Mouse (Mus musculus): Measurements from ENCODE around the gene Krtap22-2. TPM values are rescaled to one million over a fixed set of nuclear protein-coding genes. Genes with fewer than 3 reads are reported as not detected.
"Not testable (repeated sequence)": the region's sequence is repeated elsewhere in the genome, so short reads cannot be mapped to it uniquely, and the experiment has no call there.

Krtap22-2 gene
- not detected in 2 replicates for polyA plus RNA-seq (2014; fragmentation: Nextera tagmentation; extraction: Ambion mirVana)

DNA sequence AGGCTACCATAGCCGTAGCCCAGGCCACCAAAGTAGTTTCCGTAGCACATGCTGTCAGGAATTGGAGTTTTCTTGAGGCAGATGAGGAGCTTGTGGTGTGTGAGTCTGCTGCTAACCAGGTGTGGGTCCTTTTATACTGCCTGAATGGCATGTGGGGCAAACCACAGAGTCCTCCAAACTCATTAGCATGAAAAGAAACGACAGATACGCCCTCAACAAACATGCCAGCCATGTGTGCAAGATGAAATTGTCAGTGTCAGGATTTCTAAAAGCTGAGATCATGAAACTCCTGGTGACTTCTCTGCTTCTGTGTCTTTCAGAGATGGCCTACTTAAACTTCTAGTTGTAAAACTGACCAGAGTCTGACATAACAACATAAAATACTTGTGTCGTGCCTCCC, at the start of gene Krtap22-2:
Krtap22-2 (minus strand) TSS at position 101 of the 400 bp plus-strand sequence.
- H3K4me1 ChIP-seq (ENCODE audit: control insufficient read depth, insufficient read depth, low read length): no peaks in the 10 kb centered on the region
- H3K4me2 ChIP-seq (ENCODE audit: low read length): no peak within 1 kb of the TSS
- H3K36me3 ChIP-seq (ENCODE audit: control insufficient read depth, insufficient read depth, low read length): no peaks in the 10 kb centered on the region
- H3K27ac ChIP-seq (replicated peaks; ENCODE audit: low read depth, low read length): no peak within 1 kb of the TSS
- H3K9me3 ChIP-seq (ENCODE audit: control insufficient read depth, low read length): no peaks in the 10 kb centered on the region
- no peaks in the 10 kb centered on the region for H3K27me3 ChIP-seq (ENCODE audit: control insufficient read depth, insufficient read depth, low read length)
- no peak within 1 kb of the TSS for H3K4me3 ChIP-seq (replicated peaks; ENCODE audit: low read depth, low read length)
- WGBS: 81% methylated on average over 5 of the region's 5 CpGs
- ATAC-seq (ENCODE audit: low FRiP score, low TSS enrichment) (no peak), DNase-seq (no peak)
- no peak within 1 kb of the TSS for H3K9ac ChIP-seq (replicated peaks; ENCODE audit: low read length)

DNA sequence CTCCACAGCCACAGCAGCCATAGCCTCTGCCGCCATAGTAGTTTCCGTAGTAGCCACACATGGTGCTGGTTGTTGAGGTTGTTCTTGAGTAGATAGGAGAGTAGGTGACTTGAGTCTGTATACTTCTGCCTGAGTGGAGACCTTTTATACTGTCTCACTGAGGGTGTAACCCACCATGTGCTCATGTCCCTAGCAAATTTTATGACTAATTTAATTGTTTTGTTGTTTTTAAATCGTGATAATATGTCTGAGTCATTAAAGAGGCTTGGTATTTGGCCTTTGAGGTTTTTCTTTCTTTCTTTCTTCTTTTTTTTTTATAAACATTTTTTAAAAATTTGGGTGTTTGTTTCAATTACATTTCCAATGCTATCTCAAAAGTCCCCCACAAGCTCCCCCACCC, 37.2 kb upstream of the Krtap22-2 start, which contains the start of gene Krtap6-5:
Krtap6-5 (minus strand) TSS at position 101 of the 400 bp plus-strand sequence.
- Histone ChIP-seq H3K4me3 (replicated peaks; ENCODE audit: low read depth, low read length) (no peak within 1 kb of the TSS), H3K9ac (replicated peaks; ENCODE audit: low read length) (no peak within 1 kb of the TSS), H3K4me2 (ENCODE audit: low read length) (no peak within 1 kb of the TSS), H3K9me3 (ENCODE audit: control insufficient read depth, low read length) (no peaks in the 10 kb centered on the region), H3K36me3 (ENCODE audit: control insufficient read depth, insufficient read depth, low read length) (no peaks in the 10 kb centered on the region), H3K4me1 (ENCODE audit: control insufficient read depth, insufficient read depth, low read length) (no peaks in the 10 kb centered on the region), H3K27me3 (ENCODE audit: control insufficient read depth, insufficient read depth, low read length) (no peaks in the 10 kb centered on the region), H3K27ac (replicated peaks; ENCODE audit: low read depth, low read length) (no peak within 1 kb of the TSS)
- WGBS: 96% methylated on average over 3 of the region's 3 CpGs
- ATAC-seq (ENCODE audit: low FRiP score, low TSS enrichment) (no peak), DNase-seq (no peak)

DNA sequence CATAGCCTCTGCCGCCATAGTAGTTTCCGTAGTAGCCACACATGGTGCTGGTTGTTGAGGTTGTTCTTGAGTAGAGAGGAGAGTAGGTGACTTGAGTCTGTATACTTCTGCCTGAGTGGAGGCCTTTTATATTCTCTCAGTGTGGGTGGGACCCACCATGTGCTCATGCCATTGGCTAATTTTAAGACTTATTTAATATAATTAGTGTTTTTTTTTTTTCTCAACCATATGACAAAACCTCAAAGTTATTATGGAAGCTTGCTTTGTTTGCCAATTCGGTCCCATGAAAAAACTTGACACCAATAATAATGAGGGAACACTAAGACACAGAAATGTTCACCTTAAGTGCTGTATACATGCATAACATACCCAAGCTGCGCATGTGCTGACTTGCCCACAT, 30.8 kb upstream of the Krtap22-2 start, which contains the start of gene Gm10228:
Gm10228 (minus strand) TSS at position 101 of the 400 bp plus-strand sequence.
- not testable (repeated sequence) for H3K36me3 ChIP-seq (ENCODE audit: control insufficient read depth, insufficient read depth, low read length); H3K27ac ChIP-seq (replicated peaks; ENCODE audit: low read depth, low read length); H3K4me2 ChIP-seq (ENCODE audit: low read length); H3K9ac ChIP-seq (replicated peaks; ENCODE audit: low read length); H3K27me3 ChIP-seq (ENCODE audit: control insufficient read depth, insufficient read depth, low read length); H3K9me3 ChIP-seq (ENCODE audit: control insufficient read depth, low read length); ATAC-seq (ENCODE audit: low FRiP score, low TSS enrichment); DNase-seq; H3K4me3 ChIP-seq (replicated peaks; ENCODE audit: low read depth, low read length); H3K4me1 ChIP-seq (ENCODE audit: control insufficient read depth, insufficient read depth, low read length)
- WGBS: 97% methylated on average over 2 of the region's 4 CpGs

DNA sequence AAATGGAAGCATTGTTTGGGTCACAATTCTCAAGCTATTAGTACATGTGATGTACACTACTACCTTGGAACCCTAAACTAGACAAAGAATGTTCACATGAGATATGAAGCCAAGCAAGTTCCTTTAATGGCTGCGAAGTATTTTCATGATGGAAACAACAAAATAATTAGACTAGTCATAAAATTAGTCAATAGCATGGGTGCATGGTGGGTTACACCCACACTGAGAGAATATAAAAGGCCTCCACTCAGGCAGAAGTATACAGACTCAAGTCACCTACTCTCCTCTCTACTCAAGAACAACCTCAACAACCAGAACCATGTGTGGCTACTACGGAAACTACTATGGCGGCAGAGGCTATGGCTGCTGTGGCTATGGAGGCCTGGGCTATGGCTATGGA, 20.8 kb upstream of the Krtap22-2 start, which contains the start of gene Krtap6-1:
Krtap6-1 (plus strand) TSS at position 301 of the 400 bp plus-strand sequence.
- H3K4me3 ChIP-seq (replicated peaks; ENCODE audit: low read depth, low read length); H3K4me1 ChIP-seq (ENCODE audit: control insufficient read depth, insufficient read depth, low read length); DNase-seq; H3K4me2 ChIP-seq (ENCODE audit: low read length); H3K9me3 ChIP-seq (ENCODE audit: control insufficient read depth, low read length); H3K9ac ChIP-seq (replicated peaks; ENCODE audit: low read length); H3K27ac ChIP-seq (replicated peaks; ENCODE audit: low read depth, low read length); ATAC-seq (ENCODE audit: low FRiP score, low TSS enrichment); H3K27me3 ChIP-seq (ENCODE audit: control insufficient read depth, insufficient read depth, low read length); H3K36me3 ChIP-seq (ENCODE audit: control insufficient read depth, insufficient read depth, low read length): not testable (repeated sequence)
- 95% methylated on average over 3 of the region's 3 CpGs for WGBS

DNA sequence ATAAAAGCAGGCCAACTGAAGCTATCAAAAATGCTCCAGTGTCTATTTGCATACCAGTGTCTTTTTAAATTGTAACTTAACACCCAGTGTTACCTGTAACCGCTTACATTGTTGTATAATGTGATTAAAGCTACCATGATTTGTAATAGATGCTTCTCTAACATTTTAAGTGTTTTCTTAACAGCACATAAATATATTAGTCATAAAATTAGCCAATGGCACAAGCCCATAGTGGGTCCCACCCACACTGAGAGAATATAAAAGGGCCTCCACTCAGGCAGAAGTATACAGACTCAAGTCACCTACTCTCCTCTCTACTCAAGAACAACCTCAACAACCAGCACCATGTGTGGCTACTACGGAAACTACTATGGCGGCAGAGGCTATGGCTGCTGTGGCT, 4.4 kb upstream of the Krtap22-2 start, which contains the start of gene Gm10229:
Gm10229 (plus strand) TSS at position 301 of the 400 bp plus-strand sequence.
- WGBS: 96% methylated on average over 1 of the region's 3 CpGs
- not testable (repeated sequence) for H3K4me1 ChIP-seq (ENCODE audit: control insufficient read depth, insufficient read depth, low read length); H3K4me2 ChIP-seq (ENCODE audit: low read length); DNase-seq; H3K9ac ChIP-seq (replicated peaks; ENCODE audit: low read length); H3K27me3 ChIP-seq (ENCODE audit: control insufficient read depth, insufficient read depth, low read length); H3K27ac ChIP-seq (replicated peaks; ENCODE audit: low read depth, low read length); H3K36me3 ChIP-seq (ENCODE audit: control insufficient read depth, insufficient read depth, low read length); H3K4me3 ChIP-seq (replicated peaks; ENCODE audit: low read depth, low read length); ATAC-seq (ENCODE audit: low FRiP score, low TSS enrichment); H3K9me3 ChIP-seq (ENCODE audit: control insufficient read depth, low read length)

DNA sequence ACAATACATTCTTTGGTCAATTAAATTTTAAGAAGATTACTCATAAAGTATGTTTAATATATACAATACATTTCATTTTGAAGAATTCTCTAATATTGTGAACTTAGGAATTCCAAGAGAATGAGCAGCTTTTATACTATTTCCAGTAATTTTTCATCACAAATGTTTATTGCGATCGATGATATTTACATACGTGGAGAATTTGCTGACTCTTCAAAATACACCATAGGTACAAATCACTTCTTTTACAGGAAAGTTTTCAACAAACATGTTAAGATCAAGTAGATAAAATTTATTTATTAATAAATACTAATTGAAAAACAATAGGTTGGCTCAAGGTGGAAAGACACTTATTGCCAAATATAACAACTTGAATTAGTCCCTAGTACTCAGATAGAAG, 3.4 kb upstream of the Krtap22-2 start:
- WGBS: 99% methylated on average over 3 of the region's 3 CpGs
- H3K4me2 ChIP-seq (ENCODE audit: low read length): no peak overlapping the region
- H3K36me3 ChIP-seq (ENCODE audit: control insufficient read depth, insufficient read depth, low read length): no peaks in the 10 kb centered on the region
- DNase-seq (no peak), ATAC-seq (ENCODE audit: low FRiP score, low TSS enrichment) (no peak)
- no peaks in the 10 kb centered on the region for H3K9me3 ChIP-seq (ENCODE audit: control insufficient read depth, low read length)
- no peak overlapping the region for H3K9ac ChIP-seq (replicated peaks; ENCODE audit: low read length)
- no peaks in the 10 kb centered on the region for H3K27me3 ChIP-seq (ENCODE audit: control insufficient read depth, insufficient read depth, low read length)
- no peaks in the 10 kb centered on the region for H3K4me1 ChIP-seq (ENCODE audit: control insufficient read depth, insufficient read depth, low read length)
- H3K27ac ChIP-seq (replicated peaks; ENCODE audit: low read depth, low read length): no peak overlapping the region
- H3K4me3 ChIP-seq (replicated peaks; ENCODE audit: low read depth, low read length): no peak overlapping the region

DNA sequence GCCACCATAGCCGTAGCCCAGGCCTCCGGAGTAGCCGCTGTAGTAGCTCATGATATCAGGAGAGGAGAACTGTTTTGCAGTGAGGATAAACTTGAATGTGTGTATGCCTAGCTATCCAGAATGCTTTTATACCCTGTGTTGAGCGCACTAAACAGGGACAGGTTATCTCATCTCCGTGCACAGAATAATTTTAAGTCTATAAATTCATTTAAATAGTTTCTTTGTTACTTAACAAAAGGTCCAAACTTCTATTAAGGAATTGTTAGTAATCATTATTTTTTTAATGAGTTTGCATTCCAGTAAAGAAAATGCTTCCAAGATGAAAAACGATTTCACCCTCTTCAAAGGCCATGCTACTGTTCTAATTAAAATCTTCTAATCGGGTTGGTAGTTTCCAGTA, 47.8 kb downstream of the Krtap22-2 start, which contains the start of gene Krtap16-3:
Krtap16-3 (minus strand) TSS at position 101 of the 400 bp plus-strand sequence.
- H3K9ac ChIP-seq (replicated peaks; ENCODE audit: low read length): no peak within 1 kb of the TSS
- DNase-seq (no peak), ATAC-seq (ENCODE audit: low FRiP score, low TSS enrichment) (no peak)
- H3K27me3 ChIP-seq (ENCODE audit: control insufficient read depth, insufficient read depth, low read length): no peaks in the 10 kb centered on the region
- H3K36me3 ChIP-seq (ENCODE audit: control insufficient read depth, insufficient read depth, low read length): no peaks in the 10 kb centered on the region
- no peak within 1 kb of the TSS for H3K4me3 ChIP-seq (replicated peaks; ENCODE audit: low read depth, low read length)
- no peaks in the 10 kb centered on the region for H3K4me1 ChIP-seq (ENCODE audit: control insufficient read depth, insufficient read depth, low read length)
- no peak within 1 kb of the TSS for H3K27ac ChIP-seq (replicated peaks; ENCODE audit: low read depth, low read length)
- no peaks in the 10 kb centered on the region for H3K9me3 ChIP-seq (ENCODE audit: control insufficient read depth, low read length)
- no peak within 1 kb of the TSS for H3K4me2 ChIP-seq (ENCODE audit: low read length)
- 91% methylated on average over 7 of the region's 7 CpGs for WGBS

Other genes starting within 250 kb of the Krtap22-2 start
- not detected in 2 replicates for gene 2310057N15Rik, start 236.6 kb downstream of the Krtap22-2 start, polyA plus RNA-seq (2014; fragmentation: Nextera tagmentation; extraction: Ambion mirVana)
- not detected in 2 replicates for gene Gm5965, start 232.9 kb downstream of the Krtap22-2 start, polyA plus RNA-seq (2014; fragmentation: Nextera tagmentation; extraction: Ambion mirVana)
- not detected in 2 replicates for gene Gm20741, start 198.5 kb downstream of the Krtap22-2 start, polyA plus RNA-seq (2014; fragmentation: Nextera tagmentation; extraction: Ambion mirVana)
- not detected in 2 replicates for gene Krtap15, start 190.5 kb downstream of the Krtap22-2 start, polyA plus RNA-seq (2014; fragmentation: Nextera tagmentation; extraction: Ambion mirVana)
- not detected in 2 replicates for gene Krtap14, start 184.6 kb downstream of the Krtap22-2 start, polyA plus RNA-seq (2014; fragmentation: Nextera tagmentation; extraction: Ambion mirVana)
- gene Krtap19-1, start 141.3 kb downstream of the Krtap22-2 start, polyA plus RNA-seq (2014; fragmentation: Nextera tagmentation; extraction: Ambion mirVana): not detected in 2 replicates
- gene Krtap19-2, start 136.5 kb downstream of the Krtap22-2 start, polyA plus RNA-seq (2014; fragmentation: Nextera tagmentation; extraction: Ambion mirVana): not detected in 2 replicates
- gene Krtap19-3, start 132.7 kb downstream of the Krtap22-2 start, polyA plus RNA-seq (2014; fragmentation: Nextera tagmentation; extraction: Ambion mirVana): not detected in 2 replicates
- gene Krtap19-4, start 125.7 kb downstream of the Krtap22-2 start, polyA plus RNA-seq (2014; fragmentation: Nextera tagmentation; extraction: Ambion mirVana): not detected in 2 replicates
- gene Krtap19-5, start 114.3 kb downstream of the Krtap22-2 start, polyA plus RNA-seq (2014; fragmentation: Nextera tagmentation; extraction: Ambion mirVana): not detected in 2 replicates
- gene Krtap19-9b, start 78.5 kb downstream of the Krtap22-2 start, polyA plus RNA-seq (2014; fragmentation: Nextera tagmentation; extraction: Ambion mirVana): not detected in 2 replicates
- not detected in 2 replicates for gene Krtap16-3, start 47.9 kb downstream of the Krtap22-2 start, polyA plus RNA-seq (2014; fragmentation: Nextera tagmentation; extraction: Ambion mirVana)
- gene Gm10229, start 4.5 kb upstream of the Krtap22-2 start, polyA plus RNA-seq (2014; fragmentation: Nextera tagmentation; extraction: Ambion mirVana): not detected in 2 replicates
- not detected in 2 replicates for gene Krtap6-1, start 20.9 kb upstream of the Krtap22-2 start, polyA plus RNA-seq (2014; fragmentation: Nextera tagmentation; extraction: Ambion mirVana)
- gene Gm10228, start 30.7 kb upstream of the Krtap22-2 start, polyA plus RNA-seq (2014; fragmentation: Nextera tagmentation; extraction: Ambion mirVana): not detected in 2 replicates
- not detected in 2 replicates for gene Krtap6-5, start 37.1 kb upstream of the Krtap22-2 start, polyA plus RNA-seq (2014; fragmentation: Nextera tagmentation; extraction: Ambion mirVana)
- gene 1110025L11Rik, start 53.2 kb upstream of the Krtap22-2 start, polyA plus RNA-seq (2014; fragmentation: Nextera tagmentation; extraction: Ambion mirVana): not detected in 2 replicates
- not detected in 2 replicates for gene Krtap6-3, start 73.3 kb upstream of the Krtap22-2 start, polyA plus RNA-seq (2014; fragmentation: Nextera tagmentation; extraction: Ambion mirVana)
- not detected in 2 replicates for gene Gm6358, start 130.1 kb upstream of the Krtap22-2 start, polyA plus RNA-seq (2014; fragmentation: Nextera tagmentation; extraction: Ambion mirVana)
- not detected in 2 replicates for gene Gm10061, start 140.3 kb upstream of the Krtap22-2 start, polyA plus RNA-seq (2014; fragmentation: Nextera tagmentation; extraction: Ambion mirVana)
- not detected in 2 replicates for gene Gm9789, start 147.2 kb upstream of the Krtap22-2 start, polyA plus RNA-seq (2014; fragmentation: Nextera tagmentation; extraction: Ambion mirVana)
- not detected in 2 replicates for gene Gm7735, start 158.7 kb upstream of the Krtap22-2 start, polyA plus RNA-seq (2014; fragmentation: Nextera tagmentation; extraction: Ambion mirVana)
- gene 1110057P08Rik, start 164.0 kb upstream of the Krtap22-2 start, polyA plus RNA-seq (2014; fragmentation: Nextera tagmentation; extraction: Ambion mirVana): not detected in 2 replicates
- not detected in 2 replicates for gene Krtap20-2, start 195.1 kb upstream of the Krtap22-2 start, polyA plus RNA-seq (2014; fragmentation: Nextera tagmentation; extraction: Ambion mirVana)